Mouse (Mus musculus) embryonic fibroblast, embryonic 13.5 days (primary cell): ENCODE measurements around the gene Hist1h2bg. TPM values are rescaled to one million over a fixed set of nuclear protein-coding genes. Genes with fewer than 3 reads are reported as not detected.
"Not testable (repeated sequence)": the region's sequence is repeated elsewhere in the genome, so short reads cannot be mapped to it uniquely, and the experiment has no call there.

Experiments used
- H3K27ac ChIP-seq: 2 replicates; pipeline ENCODE4 v1.5.1; 2012; ENCODE audit warnings: low read length, control low read depth, inconsistent platforms; ENCODE audit not compliant: insufficient read depth
- H3K4me1 ChIP-seq: 2 replicates; pipeline ENCODE4 v1.6.1; 2011; ENCODE audit warnings: low read length; ENCODE audit not compliant: control insufficient read depth, insufficient read depth
- H3K4me3 ChIP-seq: 2 replicates; pipeline ENCODE4 v1.5.1; 2011; ENCODE audit warnings: mild to moderate bottlenecking, control low read depth, low read length; ENCODE audit not compliant: insufficient read depth
- CTCF ChIP-seq: IDR thresholded peaks from 2 replicates; pipeline ENCODE4 v1.5.1; 2011; ENCODE audit warnings: mild to moderate bottlenecking, control low read depth, low read length, moderate library complexity, borderline replicate concordance; ENCODE audit not compliant: insufficient read depth
- POLR2A ChIP-seq: IDR thresholded peaks from 2 replicates; pipeline ENCODE4 v1.6.1; 2011; ENCODE audit warnings: low read depth, mild to moderate bottlenecking, control low read depth, low read length, moderate library complexity
- polyA plus RNA-seq: library from polyadenylated mRNA; stranded (reverse); fragments of >200 nt; gene quantifications from 2 replicates; pipeline ENCODE4 v1.2.4, GENCODE M21; 2011; ENCODE audit warnings: low read depth; ENCODE audit not compliant: missing spikeins, insufficient read length

The Hist1h2bg gene
- polyA plus RNA-seq, 1 experiment, result 22.6 TPM

DNA sequence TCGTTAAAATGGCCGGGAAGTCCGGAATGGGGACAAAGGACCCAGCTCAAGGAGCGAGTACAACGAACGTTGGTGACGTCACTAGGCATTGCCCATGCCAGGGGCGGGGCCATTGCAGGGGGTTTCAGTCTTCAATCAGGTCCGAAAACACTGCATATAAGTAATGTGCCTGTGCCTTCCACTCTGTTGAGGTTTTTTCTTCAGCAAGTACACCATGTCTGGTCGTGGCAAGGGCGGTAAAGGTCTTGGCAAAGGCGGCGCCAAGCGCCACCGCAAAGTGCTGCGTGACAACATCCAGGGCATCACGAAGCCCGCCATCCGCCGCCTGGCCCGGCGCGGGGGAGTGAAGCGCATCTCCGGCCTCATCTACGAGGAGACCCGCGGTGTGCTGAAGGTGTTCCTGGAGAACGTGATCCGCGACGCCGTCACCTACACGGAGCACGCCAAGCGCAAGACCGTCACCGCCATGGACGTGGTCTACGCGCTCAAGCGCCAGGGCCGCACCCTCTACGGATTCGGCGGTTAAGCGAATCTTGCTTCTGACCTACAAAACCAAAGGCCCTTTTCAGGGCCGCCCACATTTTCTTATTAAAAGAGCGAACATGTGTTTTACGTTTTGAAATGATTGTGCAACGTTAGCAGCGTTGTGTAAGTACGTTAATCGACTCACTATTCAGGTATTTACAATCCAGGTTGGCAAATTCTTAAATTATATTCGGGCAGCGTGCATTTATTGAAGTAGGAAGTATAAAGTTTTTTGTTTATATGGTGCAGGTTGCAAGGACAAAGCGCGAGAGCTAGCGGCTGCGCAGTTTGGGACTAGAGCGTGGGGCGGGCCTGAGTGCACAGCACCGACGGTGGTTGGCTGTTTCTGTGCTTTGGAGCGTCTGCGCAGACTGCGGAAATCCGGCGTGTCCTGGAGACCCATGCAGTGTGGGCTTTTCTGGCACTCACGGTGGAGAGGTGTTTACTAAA lies 40.0 kb upstream of the Hist1h2bg start, which contains the start of gene Hist1h4h:
Gene Hist1h4h, plus strand, starts transcription at position 150 of the 975 bp plus-strand sequence.
- peaks cover 7% of the 10 kb centered on the region; the same call in 1 of the 2 replicates for H3K4me1 ChIP-seq
- peak within 1 kb of the TSS; percentile 95 for H3K27ac ChIP-seq
- TF ChIP-seq CTCF (no peak), POLR2A (peak; percentile 99)
- peak within 1 kb of the TSS; percentile 66 for H3K4me3 ChIP-seq

DNA sequence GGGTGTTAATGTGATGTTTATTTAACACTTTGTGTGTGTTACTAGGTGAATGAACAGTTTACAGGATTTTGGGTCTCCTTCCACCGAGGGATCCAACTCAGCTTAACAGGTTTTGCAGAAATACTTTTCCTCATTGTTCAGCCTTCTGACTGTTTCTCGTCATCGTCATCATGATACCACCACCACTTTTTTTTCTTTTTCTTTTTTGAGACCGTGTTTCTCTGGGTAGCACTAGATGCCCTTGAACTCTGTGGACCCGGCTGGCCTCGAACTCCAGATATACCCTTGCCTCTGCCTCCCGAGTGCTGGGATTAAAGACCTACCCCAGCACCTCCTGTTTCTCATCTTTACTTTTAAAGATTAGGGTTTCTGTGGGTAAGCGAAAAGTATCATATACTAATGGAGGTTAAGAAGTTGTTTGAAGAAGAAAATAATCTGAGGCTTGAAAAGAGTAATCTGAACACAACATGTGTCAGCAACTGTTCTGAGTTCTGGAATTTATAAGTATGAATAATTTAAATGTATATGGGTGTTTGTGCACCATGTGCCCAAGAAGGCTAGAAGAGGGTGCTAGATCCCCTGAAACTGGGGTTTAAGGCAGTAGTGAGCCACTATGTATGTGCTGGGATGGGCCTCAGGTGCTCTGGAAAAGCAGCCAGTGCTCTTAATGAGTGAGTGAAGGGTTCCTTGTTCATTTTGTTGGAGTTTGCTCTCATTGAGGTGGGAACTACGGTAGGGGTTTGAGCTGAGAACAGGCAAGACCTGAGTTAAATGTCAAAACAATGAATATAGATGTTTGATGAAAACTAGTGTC lies 38.7 kb upstream of the Hist1h2bg start:
- no peak for TF ChIP-seq CTCF
- TF ChIP-seq POLR2A, result peak; percentile 38; the same call in 1 of the 2 replicates
- Histone ChIP-seq H3K4me3 (peak overlapping the region; percentile 46), H3K4me1 (peaks cover 5% of the 10 kb centered on the region; the same call in 1 of the 2 replicates), H3K27ac (peak overlapping the region; percentile 79)

DNA sequence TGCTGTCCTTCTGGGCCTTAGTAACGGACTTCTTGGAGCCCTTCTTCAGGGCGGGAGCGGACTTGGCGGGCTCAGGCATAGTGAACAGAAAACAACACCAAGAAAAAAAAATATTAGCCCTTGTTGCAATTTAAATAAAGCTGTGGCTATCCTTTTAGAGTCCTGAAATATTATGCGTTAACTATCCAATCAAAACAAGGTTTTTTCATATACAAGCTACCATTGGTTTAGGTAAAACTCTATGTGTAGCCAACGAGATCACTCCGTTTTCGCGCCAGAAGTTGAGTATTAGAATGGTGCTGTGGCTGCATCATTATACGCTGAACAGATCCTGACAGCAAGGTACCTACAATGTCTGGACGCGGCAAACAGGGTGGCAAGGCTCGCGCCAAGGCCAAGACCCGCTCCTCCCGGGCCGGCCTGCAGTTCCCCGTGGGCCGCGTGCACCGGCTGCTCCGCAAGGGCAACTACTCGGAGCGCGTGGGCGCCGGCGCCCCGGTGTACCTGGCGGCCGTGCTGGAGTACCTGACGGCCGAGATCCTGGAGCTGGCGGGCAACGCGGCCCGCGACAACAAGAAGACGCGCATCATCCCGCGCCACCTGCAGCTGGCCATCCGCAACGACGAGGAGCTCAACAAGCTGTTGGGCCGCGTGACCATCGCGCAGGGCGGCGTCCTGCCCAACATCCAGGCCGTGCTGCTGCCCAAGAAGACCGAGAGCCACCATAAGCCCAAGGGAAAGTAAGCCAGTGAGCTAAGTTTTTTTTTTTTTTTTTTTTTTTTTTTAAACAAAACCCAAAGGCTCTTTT lies 37.4 kb upstream of the Hist1h2bg start, which contains the start of gene Hist1h2af:
Gene Hist1h2af, plus strand, starts transcription at position 347 of the 808 bp plus-strand sequence.
- H3K4me3 ChIP-seq, result peak within 1 kb of the TSS; percentile 77
- H3K4me1 ChIP-seq, result not testable (repeated sequence)
- peak within 1 kb of the TSS; percentile 93 for H3K27ac ChIP-seq
- peak; percentile 67 for TF ChIP-seq POLR2A

DNA sequence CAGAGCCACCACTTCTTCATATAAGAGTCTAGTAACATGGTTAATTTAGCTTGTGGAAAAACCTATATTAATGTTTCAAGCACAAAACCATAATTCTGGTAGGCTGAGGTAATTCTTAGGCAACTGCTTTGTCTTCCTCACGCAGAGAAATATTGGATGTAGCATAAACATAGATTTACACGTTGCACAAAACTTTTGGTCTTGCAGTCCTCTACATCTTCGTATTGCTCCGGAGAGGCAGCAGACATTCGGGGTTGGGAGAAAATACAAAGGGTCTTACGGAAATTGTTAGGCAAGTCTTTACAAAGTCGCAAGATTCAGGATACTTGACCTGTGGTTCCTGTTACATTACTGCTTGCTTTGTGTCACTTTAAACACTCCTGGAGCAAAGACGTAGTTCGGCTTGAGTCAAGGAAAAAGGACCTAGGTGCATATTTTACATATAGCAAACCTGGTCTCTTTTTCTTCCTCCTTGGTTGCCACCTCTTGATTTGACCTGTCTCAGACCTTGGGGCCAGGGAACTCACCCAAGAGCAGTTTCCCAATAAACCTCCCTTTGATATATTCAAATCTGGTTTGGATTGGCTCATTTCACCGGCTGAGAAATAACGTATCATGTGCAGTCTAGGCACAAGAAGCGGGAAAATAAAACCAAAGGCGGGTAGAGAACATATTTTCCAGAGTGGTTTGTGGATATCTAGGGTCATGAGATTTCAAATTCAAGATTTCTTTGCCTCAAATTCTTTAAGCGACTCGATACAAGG lies 36.6 kb upstream of the Hist1h2bg start:
- peaks cover 3% of the 10 kb centered on the region for H3K4me1 ChIP-seq
- H3K4me3 ChIP-seq, result peak overlapping the region; percentile 77
- peak overlapping the region; percentile 93 for H3K27ac ChIP-seq
- TF ChIP-seq CTCF (no peak), POLR2A (peak; percentile 77; the same call in 1 of the 2 replicates)

DNA sequence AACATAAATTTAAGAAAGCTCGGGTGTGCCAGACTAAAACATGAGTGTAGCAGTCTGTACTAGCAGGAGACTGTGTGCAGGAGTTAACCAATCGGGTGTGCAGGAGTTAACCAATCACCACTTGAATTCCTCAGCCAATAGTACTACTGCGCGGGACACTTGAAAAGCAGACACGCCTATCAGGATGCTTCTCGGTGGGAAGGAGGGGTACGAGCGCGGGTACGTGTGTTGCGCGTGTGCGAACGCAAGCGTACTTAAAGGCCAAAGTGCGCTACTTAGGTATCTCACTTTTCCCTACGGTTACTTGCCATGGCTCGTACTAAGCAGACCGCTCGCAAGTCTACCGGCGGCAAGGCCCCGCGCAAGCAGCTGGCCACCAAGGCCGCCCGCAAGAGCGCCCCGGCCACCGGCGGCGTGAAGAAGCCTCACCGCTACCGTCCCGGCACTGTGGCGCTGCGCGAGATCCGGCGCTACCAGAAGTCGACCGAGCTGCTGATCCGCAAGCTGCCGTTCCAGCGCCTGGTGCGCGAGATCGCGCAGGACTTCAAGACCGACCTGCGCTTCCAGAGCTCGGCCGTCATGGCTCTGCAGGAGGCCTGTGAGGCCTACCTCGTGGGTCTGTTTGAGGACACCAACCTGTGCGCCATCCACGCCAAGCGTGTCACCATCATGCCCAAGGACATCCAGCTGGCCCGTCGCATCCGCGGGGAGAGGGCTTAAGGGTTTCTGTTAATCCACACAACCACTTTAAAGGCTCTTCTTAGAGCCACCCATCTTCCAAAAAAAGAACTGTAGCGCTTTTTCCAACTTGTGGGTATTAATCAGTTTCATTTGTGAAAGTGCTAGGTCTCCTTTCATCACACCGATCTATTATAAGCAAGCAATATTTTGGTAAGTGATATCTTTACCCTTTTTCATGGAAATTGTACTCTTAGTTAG lies 35.8 kb upstream of the Hist1h2bg start, which contains the start of gene Hist1h3g:
Gene Hist1h3g, plus strand, starts transcription at position 286 of the 939 bp plus-strand sequence.
- H3K4me1 ChIP-seq, result not testable (repeated sequence)
- TF ChIP-seq POLR2A, result peak; percentile 94
- Histone ChIP-seq H3K4me3 (peak within 1 kb of the TSS; percentile 77), H3K27ac (peak within 1 kb of the TSS; percentile 93)

DNA sequence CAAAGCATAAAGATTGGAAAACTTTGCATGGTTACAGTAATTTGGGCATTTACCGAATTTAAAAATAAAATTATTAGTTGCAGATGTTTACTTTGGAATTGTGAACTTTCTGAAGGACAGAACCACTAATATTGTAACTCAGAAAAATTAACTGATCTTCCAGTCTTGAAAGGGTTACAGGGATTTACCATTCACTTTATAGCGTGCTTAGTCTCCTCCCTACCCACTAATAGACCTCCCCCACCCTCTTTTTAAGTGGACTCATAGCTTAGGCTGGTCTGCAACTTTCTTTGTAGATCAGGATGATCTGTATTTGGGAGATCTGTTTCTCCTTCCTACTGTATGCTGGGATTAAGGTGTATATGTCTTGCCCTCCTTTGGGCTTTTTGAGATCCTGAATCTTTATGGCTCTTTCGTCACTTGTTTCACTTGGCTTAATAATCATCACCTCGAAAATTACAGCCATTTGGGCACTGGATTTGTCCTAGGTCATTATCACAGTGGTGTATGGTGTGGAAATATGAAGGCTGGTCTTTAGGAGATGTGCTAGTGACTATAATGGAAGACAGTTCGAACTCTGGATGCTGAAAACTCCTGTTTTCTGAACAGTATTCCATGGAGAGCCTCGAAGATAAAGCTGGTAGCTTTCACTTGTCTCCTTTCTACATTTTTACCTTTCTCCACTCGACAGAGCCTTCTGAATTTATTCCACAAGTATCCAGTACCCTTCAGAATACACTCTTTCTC lies 34.9 kb upstream of the Hist1h2bg start:
- H3K4me3 ChIP-seq, result peak overlapping the region; percentile 72
- H3K4me1 ChIP-seq, result peaks cover 3% of the 10 kb centered on the region
- H3K27ac ChIP-seq, result peak overlapping the region; percentile 87
- TF ChIP-seq CTCF (no peak), POLR2A (peak; percentile 62; the same call in 1 of the 2 replicates)

DNA sequence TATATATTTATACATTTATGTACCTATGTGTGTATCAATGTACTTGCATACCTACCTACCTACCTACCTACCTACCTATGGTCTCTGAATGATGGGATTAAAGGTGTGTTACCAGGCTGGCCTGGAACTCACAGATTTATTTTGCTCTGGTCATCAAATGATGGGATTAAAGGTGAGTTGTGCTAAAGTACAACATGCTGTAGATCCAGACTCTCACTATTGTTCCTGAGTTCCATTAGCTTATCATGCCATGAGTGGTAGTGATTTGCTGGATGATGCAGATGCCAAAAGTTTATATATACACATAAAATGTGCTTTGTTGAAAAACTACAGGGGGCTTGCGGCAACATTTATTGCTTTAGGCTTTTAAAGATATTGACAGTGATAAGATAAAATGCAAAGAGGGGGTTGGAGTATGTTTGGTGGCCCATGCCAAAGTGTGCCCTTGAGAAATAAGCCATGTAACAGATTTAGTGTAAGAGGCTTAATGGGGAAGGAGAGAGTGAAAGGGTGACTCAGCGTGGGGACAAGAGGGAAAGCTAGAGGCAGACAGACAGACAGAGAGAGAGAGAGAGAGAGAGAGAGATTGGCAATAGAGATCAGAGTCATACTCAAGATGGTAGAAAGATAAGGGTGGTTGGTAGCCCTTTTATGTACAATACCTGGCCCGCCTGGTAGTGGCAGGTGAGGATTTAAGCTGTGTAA lies 34.0 kb upstream of the Hist1h2bg start:
- H3K4me3 ChIP-seq, result peak overlapping the region; percentile 47

More for the DNA sequence above, 34.0 kb upstream of the Hist1h2bg start:
- no peak for TF ChIP-seq POLR2A
- TF ChIP-seq CTCF, result no peak
- Histone ChIP-seq H3K27ac (peak overlapping the region; percentile 17; the same call in 1 of the 2 replicates), H3K4me1 (peaks cover 3% of the 10 kb centered on the region)
